Mouse (Mus musculus) G1E-ER4 (cell line): ENCODE results near the gene Aqp11. TPM values are rescaled to one million over a fixed set of nuclear protein-coding genes. Genes with fewer than 3 reads are reported as not detected.

ENCODE experiments used
- GATA1 ChIP-seq: IDR thresholded peaks from one replicate; pipeline ENCODE4 v1.8.0; 2012; ENCODE audit warnings: low read length, inconsistent platforms
- polyA plus RNA-seq: library from polyadenylated mRNA; stranded (reverse); fragments of >175 nt; gene quantifications from 2 replicates; pipeline ENCODE4 v1.2.3, GENCODE M21; 2012

Aqp11 gene
- polyA plus RNA-seq = 3.6 and 8.3 TPM in 2 replicates

DNA sequence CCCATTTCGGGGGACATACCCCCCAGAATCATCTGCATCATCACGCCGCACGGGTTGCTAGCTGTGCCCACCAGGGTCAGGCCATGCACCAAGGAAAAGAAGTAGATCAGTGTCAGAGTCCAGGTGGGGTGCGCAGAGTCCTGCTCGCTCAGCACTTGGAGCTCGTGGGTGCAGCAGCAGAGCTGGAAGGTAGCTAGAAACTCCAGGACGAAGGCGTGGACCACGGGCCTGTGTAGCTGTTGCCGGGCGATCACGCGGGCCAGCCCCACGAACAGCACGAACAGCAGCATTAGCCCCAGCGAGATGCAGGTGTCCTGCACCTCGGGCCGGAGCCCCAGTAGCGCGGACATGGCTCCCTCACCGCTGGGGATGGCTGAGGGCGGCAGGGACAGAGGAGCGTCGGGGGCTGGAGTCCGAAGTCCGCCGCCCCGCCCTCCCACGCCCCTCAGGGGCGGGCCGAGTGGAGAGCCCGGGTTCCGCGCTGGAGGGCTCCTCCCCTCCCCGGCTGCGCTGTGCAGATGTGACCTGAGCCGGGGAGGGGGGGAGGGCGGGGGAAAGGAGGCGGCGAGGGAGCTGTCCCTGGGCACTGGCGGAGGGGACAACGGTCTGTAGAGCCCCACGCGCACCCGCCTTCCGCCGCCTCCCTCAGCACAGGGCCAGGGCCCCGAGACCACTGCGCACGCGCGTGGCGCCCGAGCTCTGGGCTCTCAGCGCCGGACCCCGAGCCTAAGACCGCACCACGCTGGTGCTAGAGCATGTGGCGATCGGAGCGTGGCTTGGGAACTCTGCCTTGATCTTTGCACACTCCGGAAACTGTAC is at the start of gene Aqp11:
TSS of gene Aqp11 (minus strand) at position 652 of the 819 bp plus-strand sequence.
- no peak for TF ChIP-seq GATA1

DNA sequence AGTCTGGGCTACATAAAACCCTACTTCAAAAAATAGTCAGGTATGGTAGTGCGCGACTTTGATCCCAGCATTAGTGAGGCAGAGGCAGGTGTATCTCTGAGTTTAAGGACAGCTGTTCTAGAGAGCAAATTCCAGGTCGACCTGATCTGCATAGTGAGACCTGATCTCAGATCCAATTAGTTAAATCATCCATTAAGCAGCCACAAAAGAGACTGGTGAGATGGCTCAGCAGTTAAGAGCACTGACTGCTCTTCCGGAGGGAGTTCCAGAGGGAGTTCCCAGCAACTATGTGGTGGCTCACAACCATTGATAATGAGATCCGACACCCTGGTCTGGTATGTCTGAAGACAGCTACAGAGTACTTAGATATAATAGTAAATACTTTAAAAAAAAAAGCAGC is 45.4 kb upstream of the Aqp11 start:
- no peak for TF ChIP-seq GATA1

DNA sequence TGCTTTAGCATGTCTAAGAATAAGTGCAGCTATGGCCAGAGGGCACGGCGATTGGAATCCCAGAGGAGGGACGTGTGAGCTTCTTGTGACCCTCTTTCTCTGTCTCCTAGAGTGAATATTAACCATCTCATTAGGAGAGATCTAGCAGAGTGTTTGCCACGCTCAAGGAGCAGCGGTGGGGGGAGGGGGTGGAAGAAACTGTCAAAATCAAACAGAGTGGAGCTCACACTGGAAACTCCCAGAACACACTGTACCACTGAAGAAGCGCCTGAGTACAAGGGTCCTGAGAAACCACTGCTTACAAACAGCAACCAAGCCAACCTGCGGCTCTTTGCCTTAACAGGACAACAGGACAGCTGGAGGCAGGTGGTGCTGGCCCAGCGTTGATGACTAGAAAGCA is 43.4 kb upstream of the Aqp11 start:
- no peak for TF ChIP-seq GATA1

DNA sequence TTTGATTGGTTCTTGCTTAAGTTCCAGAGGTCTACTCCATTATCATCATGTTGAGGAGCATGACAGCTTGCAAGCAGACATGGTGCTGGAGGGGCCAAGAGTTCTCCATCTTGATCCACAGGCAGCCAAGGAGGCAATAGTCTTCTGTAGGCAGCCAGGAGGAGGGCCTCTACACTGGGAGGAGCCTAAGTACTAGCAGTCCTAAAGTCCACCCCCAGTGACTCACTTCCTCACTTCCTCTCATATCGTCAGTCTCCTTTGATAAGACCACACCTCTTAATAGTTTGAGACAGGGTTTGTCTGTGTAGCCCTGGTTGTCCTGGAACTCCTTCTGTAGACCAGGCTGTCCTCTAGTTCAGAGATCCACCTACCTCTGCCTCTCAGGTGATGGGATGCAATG is 42.7 kb upstream of the Aqp11 start:
- no peak for TF ChIP-seq GATA1

DNA sequence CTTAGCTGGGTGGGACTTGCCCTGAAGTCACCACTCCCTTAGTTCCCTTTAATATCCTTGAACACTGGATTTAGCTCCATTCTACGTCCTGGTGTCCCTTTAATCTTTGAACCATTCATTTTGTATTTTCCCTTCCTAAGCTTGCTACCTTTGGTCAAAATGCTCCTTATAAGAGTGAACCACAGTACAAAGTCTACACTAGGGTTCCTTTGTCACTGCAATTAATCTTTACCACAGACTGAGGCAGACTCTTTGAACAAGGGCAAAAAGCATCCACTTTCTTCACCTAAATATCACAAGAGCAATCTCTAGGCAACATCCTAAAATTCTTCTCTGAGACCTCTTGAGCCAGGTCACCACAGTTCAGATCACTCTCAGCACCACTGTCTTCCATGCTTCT is 42.1 kb upstream of the Aqp11 start:
- TF ChIP-seq GATA1 = no peak

DNA sequence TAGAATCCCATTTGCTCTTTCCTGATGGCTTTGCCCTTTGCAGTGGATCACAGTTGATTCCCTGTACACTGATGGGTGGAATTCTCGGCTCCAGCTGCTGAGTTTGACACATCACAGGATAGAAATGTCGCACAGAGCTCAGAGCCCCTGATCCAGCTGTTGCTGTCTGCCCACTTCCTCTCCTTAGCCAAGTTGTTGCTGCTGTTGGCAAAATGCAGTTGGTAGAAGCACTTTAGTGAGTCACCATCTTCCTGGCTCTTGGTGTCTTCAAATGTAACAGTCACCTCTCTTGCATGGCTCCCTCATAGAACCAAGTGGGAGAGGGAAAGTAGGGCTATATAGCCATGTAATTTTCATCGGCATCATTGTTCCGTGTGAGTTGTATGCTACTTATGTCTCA is 39.1 kb upstream of the Aqp11 start:
- TF ChIP-seq GATA1 = no peak

DNA sequence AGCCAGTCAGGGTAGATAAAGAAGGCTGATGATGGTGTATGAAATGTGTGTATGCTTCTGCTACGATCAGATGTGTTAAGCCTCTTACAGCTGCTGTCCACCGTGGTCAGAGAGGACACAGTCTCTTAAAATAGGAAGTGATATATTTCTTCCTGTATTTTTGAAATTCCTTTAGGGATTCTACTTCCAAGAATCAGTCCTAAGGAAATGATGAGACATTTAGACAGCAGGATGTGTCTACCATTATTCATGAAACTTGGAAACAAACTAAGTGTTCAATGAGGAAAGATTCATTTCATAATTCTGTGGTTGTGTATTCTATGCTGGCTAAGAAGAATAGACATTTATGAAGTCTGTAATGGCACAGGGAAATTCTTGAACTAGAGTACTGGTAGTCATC is 37.8 kb upstream of the Aqp11 start:
- no peak for TF ChIP-seq GATA1

DNA sequence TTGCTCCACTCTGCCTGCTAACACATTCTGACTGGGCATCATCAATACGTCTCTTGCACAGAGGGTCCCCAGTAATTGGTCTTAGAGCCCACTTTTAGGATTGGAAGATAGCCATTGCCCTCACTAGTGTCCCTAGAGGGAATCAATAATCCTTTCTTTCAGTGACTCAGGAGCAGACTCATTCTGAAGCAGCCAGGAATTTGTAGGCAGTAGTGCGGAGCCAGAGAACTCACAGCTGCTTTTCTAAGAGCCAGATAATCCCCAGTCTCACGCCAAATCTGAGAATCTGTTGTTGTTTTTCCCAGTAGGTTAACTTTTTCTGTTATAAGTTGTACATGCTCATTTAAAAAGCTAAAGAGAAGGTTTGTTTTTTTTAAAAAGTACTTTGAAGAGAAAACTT is 37.3 kb upstream of the Aqp11 start:
- no peak for TF ChIP-seq GATA1

DNA sequence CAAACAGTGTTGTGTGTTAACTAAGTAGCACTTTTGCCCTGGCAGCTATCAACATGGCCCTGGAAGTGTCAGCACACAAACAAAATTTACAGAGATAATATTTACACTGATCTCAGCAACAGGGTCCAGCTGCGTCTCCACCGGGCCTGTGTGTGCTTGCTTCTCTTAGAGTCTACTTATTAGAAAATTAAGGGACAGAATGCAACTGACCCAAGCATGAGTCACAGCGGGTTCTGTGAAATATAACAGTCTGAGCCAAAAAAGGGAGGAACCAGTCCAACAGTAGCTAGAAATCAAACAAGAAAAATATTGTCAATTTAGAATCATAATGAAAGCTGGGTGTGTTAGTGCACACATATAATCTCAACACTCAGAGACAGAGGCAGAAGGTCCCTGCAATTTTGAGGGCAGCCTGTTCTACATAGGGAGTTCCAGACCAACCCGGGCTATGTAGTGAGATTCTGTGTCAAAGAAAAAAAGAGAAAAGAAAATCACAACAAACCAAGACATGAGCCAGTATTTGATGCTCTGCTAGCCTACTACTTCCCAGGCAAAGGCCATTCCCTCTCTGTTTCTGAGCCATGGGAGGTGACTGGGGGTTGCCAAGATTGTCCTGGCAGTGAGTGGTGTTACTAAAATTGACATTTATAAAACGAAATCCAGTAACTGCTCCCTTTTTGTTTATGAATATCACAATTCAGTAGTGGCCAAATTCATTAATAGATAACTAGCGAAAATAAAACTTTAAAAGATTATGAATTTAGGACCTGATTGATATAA is 32.9 kb upstream of the Aqp11 start:
- no peak for TF ChIP-seq GATA1

DNA sequence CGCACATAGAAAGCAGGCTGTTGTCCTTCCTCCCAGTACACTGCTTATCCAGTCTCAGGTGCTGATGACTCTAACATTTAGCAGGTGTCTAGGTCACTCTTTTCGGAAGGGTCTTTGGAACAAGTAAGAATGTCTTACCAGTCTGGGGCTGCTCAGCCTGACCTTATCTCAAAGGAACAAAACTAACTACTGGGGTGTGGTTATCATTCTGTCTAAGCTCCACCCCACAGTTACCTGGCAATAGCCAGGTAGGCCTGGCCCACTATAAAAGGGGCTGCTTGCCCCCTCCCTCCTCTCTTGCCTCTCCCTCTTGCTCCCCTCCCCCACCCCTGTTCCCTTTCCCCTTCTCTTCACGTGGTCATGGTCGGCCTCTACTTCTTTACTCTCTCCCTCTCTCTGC is 30.9 kb upstream of the Aqp11 start:
- TF ChIP-seq GATA1 = no peak

DNA sequence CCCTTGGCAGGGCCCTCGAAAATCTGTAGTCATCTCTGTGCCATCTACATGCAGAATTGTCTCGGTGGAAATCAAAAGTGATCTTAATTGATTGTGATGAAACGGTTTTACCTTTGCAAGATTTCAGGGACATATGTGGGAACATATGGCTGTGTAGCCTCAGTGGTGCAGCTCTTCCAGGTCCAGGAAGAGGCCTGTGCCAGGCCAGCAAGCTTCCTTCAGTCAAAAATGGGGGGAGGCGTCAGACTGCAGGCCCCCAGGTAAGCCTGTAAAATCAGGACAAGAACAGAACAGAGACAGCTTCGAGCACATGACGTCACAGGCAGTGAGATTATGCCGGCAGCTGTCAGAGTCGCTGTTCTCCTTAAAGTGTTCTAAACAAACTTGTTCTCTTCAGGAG is 29.8 kb upstream of the Aqp11 start:
- no peak for TF ChIP-seq GATA1

DNA sequence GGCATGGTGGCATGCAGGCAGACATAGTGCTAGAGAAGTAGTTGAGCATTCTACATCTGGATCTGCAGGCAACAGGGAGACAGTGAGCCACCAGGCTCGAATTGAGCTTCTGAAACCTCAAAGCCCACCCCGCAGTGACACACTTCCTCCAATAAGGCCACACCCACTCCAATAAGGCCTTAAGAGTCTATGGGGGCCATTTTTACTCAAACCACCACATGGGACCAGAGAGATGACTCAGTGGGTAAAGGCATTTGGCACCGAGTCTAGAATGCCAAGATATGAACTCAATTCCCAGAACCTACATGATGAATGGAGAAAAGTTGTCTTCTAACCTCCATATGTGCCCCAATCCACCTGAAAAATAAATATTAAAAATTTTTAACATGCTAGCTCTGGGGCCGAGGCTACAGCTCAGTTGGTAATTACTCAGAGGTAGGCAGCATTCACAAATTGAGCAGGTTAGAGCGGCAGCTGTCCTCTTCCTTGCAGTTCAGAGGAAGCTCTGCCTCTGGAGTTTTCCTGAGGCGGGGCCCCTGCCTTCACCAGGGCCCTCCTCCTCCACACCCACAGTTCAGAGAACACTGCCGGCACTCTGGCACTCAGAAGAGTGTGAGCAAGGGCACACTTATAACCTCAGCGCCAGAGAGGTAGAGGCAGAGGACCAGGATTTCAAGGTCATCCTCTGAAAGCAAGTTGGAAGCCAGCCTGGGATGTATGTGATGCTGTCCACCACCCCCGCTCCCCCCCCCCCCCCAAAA is 28.5 kb upstream of the Aqp11 start:
- TF ChIP-seq GATA1 = no peak

DNA sequence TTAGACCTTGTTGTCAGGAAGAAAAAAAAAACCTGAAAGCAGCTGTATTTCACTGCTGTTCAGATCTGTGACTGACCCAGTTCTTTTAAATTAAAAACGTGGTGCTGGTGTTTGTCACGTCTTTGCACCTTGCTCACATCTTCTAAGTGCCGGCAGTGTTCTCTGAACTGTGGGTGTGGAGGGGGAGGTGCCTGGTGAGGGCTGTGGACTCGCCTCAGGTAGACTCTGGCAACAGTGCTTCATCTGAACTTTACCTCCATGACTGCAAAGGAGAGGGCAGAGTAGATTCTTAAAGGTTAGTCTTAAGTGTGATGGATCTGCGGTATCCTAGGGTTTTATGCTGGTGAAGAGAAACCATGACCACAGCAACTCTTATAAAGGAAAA is 27.9 kb upstream of the Aqp11 start:
- no peak for TF ChIP-seq GATA1

DNA sequence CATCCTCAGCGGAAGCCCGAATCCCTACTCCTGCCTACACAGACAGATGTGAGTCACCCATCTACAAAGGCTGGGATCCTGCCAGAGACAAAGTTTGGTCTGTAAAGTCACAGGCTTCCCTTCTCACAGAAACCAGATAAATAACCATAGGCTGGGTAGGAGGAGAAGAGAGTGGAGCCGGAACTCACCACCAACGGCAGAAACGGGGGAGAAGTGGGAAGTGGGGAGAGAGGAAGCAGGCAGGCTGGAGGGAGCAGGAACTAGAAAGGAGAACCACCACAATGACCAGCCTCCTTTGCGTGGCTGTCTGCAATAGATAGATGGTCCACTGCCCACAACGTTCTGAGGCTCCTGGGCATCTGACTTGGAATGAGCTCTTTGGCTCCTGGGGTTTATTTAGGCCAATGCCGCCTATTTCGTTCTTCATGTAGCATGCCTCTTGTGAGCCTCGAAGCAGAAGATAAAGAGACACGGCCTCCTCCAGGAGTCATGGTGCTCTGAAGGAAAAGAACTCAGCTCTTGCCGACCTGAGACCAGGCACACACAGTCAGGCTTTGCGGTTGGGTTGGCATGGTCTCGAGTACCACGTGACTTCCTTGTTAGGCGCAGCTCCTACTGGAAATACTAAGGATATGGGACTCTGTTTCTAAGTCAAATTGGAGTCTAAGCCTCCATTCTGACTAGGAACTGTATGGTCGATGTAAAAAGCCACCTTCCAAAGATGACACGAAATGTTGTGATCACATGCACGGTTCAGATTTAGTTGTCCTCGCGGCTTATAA is 27.3 kb upstream of the Aqp11 start:
- TF ChIP-seq GATA1 = no peak

DNA sequence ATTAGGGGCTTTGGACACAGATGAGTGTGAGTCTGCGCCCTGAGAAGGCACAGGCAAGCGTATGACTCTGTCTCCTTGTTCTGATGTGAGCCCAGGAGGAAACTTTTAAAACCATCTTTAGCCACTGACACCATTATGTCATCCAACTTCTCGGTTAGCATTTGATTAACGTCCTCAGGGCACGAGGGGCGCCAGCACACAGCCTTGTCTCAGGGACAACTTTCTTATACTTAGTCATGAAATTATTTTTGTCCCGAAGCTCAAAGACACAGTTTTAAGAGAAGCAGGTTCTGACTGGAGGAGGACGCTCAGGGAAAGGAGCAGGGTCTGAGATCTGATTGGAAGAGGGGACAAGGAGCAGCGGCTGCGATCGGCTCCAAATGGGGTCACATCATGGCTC is 26.5 kb upstream of the Aqp11 start:
- TF ChIP-seq GATA1 = no peak
